Mouse (Mus musculus) CD4-positive, CD25-positive, alpha-beta regulatory T cell, adult 4 months (primary cell): ENCODE measurements around the gene Pisd. TPM values are rescaled to one million over a fixed set of nuclear protein-coding genes. Genes with fewer than 3 reads are reported as not detected.
"Not testable (repeated sequence)": the region's sequence is repeated elsewhere in the genome, so short reads cannot be mapped to it uniquely, and the experiment has no call there.

Experiments used
- ATAC-seq: one replicate; pipeline ENCODE4 v1.8.0; 2017
- polyA plus RNA-seq, 2 experiments: library from polyadenylated mRNA; unstranded; fragments of 100-300 nt; shearing (Covaris generic); gene quantifications; one replicate each; pipeline ENCODE4 v1.2.1; 2017

Pisd gene
- polyA plus RNA-seq, 2 experiments from 2014 or later = 94.9 to 125 TPM

DNA sequence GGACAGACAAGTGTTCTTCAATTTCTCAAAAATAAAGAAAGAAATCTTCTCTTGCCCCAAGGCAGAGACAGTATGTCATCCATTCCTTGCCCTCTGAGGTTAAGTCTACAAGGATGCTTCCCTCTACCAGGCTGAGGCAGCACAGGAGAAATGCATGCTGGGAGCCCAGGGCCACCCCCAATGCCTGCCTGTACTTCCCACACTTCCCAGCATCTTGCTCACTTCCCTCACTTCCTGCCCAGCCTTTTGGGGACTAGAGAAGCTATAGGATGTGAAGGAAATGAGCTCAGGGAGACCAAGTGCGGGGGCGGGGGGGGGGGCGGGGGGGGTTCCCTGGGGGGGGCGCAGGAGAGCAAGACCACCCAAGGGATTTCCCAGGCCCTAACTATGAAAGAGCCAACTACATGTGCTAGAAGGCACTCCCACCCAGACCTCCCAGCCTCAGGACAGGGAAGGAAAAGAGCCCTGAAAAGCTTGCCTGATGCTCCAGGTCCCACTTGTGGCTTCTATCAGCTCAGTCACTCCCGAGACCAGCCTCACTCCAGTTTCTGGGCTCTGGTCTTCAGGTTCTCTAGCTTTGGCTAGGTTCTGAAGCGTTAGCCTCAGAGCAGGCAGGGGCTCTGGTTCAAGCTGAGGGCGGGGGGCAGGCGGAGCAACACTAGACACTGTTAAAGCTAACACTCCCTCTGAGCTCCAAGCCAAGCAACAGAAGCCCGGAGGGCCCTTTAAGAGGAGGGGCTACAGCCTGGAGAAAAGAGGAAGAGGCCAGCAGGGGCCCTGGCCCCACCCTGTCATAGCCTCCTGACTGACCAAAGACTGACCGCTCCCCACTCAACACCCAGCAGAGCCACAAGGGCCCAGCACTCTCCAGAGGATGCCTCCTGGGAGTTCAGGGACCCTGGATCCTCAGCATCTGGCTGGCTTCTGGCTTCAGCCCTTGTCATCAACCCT is 39.5 kb downstream of the Pisd start:
- ATAC-seq = no peak

DNA sequence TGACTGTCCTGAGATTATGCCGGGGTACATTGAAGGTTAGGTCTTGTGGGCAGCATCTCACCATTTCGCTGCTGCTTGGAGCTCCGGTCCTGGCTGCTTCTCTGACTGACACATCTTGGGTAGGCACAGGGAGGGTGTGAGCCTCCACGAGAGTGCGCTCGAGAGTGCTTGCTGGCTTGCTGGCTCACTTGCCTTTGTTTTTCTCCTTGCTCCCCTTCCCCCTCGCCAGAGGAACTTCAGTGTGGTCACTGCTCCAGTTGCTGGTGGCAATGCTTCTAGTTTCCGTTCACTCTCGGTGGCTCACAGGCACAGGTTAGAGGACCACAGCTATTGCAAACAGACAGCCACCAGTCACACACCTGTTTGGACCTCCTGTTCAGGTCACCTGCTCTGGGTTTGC is 43.3 kb downstream of the Pisd start:
- no peak for ATAC-seq

DNA sequence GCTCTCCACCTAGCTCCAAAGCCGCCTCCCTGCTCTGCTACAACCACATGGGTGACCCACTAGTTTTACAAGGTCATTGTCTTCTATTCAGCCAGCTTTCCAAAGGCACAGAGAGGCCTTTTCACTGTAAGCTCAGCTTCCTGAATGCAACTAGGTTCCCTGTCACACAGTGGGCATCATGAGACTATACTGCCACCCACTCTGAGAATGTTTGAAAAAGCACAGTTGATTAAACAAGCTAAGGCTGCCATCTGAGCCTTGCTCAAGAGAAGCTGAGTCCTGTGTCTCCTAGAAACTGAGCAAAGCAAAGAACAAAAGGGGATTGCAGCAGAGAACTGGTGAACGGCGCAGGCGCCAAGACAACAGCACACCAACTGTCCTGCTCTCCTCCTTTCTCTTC is 44.1 kb downstream of the Pisd start:
- peak; percentile 33 for ATAC-seq

GRCm38 (mm10) chr5:32740850-32741249 is 44.6 kb downstream of the Pisd start:
- ATAC-seq = peak; percentile 31

DNA sequence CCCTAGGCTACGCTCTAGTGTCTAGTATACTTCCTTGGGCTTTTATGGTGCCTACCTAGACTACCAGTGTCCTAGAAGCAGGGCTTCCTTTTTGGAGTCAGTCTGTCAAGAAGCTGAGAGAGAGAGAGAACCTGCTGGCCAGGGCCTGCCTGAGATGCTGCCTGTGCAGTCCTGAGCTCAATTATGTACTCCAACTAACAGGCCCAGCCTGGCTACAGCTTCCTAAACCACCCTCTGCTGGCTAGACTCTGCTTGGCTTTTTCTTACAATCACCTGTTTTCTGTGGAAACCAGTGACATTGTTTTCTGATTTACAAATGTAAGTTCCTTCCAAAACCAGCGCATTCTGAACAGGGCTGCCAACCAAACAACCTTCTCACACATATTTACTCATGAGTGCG is 45.3 kb downstream of the Pisd start:
- peak; percentile 59 for ATAC-seq

- ATAC-seq = not testable (repeated sequence)
Measured at GRCm38 (mm10) chr5:32736770-32737169, 48.7 kb downstream of the Pisd start.

DNA sequence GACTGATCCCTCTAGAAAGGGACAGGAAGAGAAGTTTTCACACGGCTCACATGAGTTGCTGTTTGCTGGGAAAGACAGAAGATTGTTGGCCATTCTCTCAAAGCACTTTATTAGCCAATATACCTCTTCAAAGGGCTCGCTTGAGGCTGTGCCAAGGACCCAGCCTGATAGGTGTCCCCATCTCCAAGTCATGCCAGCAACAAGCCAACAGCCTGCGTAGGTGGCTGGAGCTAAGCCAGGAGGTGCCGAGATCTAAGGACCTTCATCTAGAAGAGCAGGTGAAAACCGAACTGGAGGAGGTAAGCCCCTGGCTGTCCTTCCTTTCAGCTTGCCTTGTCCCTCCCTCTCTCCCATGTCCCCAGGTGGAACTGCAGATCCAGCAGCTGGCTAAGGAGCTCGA is 49.7 kb downstream of the Pisd start:
- ATAC-seq = no peak

DNA sequence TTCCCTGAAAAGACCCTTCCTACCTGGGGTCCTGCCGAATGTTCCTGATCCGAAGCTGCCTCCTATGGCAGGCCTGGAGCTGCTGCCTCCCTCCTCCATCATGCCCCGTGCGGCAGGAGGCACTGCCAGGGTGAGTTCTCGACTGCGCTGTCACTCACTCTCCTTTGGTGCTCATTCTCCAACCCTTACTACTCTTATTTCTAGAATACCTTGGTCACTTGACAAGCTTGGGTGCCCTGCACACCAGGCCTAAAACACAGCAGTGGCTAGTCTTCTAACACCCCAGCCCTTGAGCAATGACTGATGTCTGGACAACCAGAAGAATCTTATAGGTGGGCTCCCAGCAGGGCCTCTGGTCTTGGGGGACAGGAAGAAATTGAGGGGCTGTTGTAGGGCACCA is 51.6 kb downstream of the Pisd start:
- peak; percentile 34 for ATAC-seq

DNA sequence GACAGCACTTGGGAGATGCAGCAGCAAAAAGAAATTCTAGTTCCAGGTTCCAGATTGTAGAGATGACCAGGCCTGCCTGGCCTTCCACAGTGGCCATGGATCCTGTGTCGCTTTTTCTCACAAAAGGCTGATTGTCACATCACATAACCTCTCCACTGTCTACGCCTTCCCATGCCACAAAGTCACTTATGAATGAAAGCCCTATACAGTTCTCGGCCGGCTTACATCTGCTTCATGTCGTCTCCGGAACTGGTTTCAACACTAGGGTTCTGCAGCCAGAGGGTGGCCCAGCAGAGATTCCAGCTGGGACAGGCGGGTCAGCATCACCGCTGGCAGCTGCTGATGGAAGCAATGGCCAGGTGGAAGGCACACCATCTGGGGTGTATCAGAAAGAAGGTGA is 56.6 kb downstream of the Pisd start:
- ATAC-seq = no peak

- no peak for ATAC-seq
Measured at GRCm38 (mm10) chr5:32728300-32728699, 57.1 kb downstream of the Pisd start.

- ATAC-seq = peak; percentile 51
Measured at GRCm38 (mm10) chr5:32725397-32725796, 60.0 kb downstream of the Pisd start.

- no peak for ATAC-seq
Measured at GRCm38 (mm10) chr5:32723981-32724380, 61.5 kb downstream of the Pisd start.

- ATAC-seq = not testable (repeated sequence)
Measured at GRCm38 (mm10) chr5:32722711-32723110, 62.7 kb downstream of the Pisd start.

GRCm38 (mm10) chr5:32722263-32722662 is 63.2 kb downstream of the Pisd start:
- no peak for ATAC-seq

GRCm38 (mm10) chr5:32721316-32721715 is 64.1 kb downstream of the Pisd start:
- no peak for ATAC-seq

- no peak for ATAC-seq
Measured at GRCm38 (mm10) chr5:32720416-32720815, 65.0 kb downstream of the Pisd start.

DNA sequence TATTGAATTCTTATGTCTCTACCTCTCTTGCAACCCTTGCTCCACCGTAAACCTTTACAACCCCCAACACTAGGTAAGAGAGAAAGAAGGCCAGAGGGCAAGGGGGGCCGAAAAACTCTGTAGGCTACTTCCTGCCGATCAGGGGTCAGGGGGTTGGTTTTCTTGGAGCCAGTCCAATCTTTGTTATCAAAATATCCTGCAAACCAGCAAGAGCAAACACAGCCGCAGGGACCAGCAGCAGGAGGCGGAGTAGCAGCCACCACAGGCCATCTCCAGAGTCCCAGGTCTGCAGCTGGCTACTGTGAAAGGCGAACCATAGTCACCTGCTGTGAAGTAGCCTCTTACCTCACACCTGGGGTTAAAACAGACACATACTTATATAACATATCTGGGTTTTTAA is 66.5 kb downstream of the Pisd start:
- no peak for ATAC-seq

DNA sequence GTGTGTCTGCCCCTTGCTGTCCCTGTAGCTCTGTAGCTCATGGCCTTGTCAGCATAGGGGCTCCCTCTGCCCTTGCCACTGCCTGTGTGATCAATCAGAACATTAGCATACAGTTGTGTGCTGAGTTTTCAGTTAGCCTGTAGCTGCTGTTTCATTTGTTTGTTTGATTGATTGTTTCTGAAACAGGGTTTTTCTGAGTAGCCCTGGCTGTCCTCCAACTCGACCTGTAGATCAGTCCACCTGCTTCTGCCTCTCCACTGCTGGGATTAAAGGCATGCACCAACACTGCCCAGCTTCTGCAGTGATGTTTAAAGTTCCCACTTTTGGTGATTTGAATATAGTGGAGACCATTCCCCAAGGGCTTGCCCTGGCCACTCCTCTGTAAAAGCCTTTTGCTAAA is 67.7 kb downstream of the Pisd start:
- no peak for ATAC-seq

GRCm38 (mm10) chr5:32713703-32714467 is 71.6 kb downstream of the Pisd start:
- peak; percentile 86 for ATAC-seq

GRCm38 (mm10) chr5:32713042-32713702 is 72.3 kb downstream of the Pisd start:
- ATAC-seq = no peak

DNA sequence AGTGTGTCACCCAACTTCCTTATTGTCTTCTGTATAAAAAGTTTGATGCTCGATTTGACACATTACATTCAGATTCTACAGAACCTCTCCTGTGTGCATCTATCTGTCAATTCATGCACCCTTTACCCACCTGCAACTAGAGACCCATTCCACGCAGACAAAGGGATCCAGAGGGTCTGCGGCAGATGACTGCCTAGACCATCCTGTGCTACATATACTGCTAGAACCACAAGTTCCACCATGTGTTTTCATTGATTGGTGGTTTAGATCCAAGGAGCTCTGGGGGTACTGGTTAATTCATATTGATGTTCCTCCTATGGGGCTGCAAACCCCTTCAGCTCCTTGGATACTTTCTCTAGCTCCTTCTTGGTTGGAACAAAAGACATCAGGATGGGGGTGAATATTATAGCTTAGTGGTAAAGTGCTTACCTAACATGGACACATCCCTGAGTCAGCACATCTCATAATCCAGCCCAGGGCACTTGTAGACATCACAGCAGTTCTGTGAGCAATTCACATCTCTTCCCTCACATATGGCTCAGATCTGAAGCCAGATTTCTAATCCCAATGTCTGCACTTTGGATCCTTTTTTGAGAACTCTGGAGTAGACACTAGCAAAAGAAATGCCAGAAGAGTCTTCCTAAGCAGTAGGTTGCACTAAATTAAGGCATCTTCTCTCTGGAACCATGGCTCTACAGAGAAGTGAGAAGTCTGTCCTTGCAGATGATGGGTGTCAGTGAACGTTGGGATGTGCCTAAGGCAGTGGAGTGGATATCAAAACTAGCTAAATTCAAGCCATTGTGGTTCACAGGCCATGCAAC is 73.0 kb downstream of the Pisd start:
- no peak for ATAC-seq

DNA sequence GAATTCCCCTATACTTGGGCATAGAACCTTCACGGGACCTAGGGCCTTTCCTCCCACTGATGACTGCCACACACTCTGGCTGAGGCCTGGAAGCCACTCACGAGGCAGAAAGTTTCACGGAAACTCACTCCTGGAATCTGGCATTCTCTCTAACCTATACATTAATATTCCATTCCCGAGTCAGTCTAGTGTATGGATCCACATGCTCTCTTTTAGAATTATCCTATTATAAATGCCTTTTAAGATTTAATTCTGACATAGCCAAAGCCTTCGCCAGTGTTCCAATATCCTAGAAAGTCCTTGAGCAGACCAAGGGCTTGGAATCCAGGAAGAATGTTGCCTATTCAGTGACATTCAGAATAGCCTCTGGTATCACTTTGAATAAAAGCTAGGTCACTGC is 74.0 kb downstream of the Pisd start:
- no peak for ATAC-seq
